Mouse (Mus musculus): Measurements from ENCODE around the gene Nfasc. TPM values are rescaled to one million over a fixed set of nuclear protein-coding genes. Genes with fewer than 3 reads are reported as not detected.

Gene Nfasc
- polyA plus RNA-seq, 1 experiment, result 0.67 TPM

DNA sequence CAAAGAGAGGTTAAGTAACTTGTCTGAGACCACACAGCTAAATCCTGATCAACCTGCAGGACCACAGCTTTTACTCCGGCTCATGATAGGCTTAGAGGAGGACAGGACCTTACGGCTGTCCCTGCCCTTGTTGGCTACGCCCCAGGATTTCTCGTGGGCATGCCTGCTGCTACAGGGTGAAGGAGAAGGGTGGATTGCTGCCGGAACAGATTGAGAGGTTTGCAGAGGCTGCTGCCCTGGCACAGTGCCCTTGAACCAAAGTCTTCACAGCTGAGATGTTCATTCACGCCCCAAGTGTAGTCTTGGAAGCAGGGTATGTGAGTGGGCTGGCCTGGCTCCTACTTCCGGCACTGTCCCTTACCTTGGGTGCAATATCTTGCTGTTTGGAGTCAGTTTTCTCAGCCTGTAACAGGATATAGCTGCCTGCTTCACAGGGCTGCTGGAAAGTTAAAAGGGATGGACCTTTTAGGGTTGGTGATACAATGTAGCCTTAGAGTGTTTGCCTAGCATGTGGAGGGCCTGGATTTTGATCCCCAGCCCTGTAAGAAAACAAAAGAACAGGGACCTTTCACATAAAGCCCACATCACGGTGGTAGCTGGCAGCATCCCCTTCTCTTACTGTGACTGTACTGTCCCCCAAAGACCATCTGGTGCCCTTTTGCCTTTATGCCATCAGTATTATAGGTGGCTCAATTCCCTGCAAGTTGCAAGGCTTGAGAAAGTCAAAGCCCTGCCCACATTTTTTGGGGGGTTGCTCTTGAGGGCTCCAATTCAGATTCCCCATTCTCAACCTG lies 180.5 kb downstream of the Nfasc start:
- Histone ChIP-seq H3K4me3 (ENCODE audit: insufficient read depth, low read length) (no peak overlapping the region), H3K27ac (ENCODE audit: insufficient read depth, low read length) (no peak overlapping the region), H3K4me1 (ENCODE audit: control insufficient read depth, insufficient read depth, low read length) (peaks cover 4% of the 10 kb centered on the region; the same call in 1 of the 2 replicates)
- TF ChIP-seq CTCF (IDR thresholded peaks at IDR 0.05; ENCODE audit: borderline replicate concordance, insufficient read depth, low read length) (no peak), POLR2A (IDR thresholded peaks at IDR 0.05; ENCODE audit: low read depth, low read length) (no peak)

- TF ChIP-seq POLR2A (IDR thresholded peaks at IDR 0.05; ENCODE audit: low read depth, low read length), result no peak
- TF ChIP-seq CTCF (IDR thresholded peaks at IDR 0.05; ENCODE audit: borderline replicate concordance, insufficient read depth, low read length), result no peak
- no peak overlapping the region for H3K4me3 ChIP-seq (ENCODE audit: insufficient read depth, low read length)
- H3K4me1 ChIP-seq (ENCODE audit: control insufficient read depth, insufficient read depth, low read length), result peaks cover 4% of the 10 kb centered on the region; the same call in 1 of the 2 replicates
- no peak overlapping the region for H3K27ac ChIP-seq (ENCODE audit: insufficient read depth, low read length)
These were observed 182.6 kb downstream of the Nfasc start for GRCm38 (mm10) chr1:132559045-132559444.

DNA sequence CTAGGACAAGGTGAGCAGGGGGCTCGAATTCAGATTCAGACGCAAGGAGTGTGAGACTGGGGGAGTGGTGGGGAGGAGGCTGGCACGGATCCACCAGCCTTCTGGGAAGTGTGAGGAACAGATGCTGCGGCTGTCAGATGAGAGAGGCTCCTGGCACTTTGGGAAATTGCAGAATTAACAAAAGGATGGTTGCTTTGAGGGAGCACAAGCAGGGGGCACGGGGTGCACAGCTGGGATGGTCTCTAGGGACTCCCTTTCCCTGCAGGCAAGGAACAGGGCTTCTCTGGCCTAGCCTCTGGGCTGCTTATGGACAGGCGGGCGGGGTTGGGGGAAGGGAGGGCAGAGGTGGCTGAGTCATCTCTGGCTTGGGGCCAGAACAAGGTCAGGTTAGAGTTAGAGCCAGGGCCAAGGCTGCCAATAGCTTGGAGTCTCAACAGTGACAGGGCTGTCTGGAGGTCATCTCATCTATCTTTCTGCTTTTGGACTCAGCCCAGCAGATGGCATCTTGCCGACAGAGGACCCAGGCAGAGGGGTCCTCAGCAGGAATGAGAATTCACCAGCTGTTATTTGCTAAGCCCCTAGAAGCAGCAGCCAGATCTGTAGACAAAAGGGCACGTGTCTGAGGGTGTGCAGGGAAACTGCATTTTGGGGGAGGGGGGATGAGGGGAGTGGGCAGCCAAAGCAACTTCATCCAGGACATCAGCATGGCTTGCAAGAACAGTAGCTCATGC lies 183.5 kb downstream of the Nfasc start:
- Histone ChIP-seq H3K4me3 (ENCODE audit: insufficient read depth, low read length) (no peak overlapping the region), H3K4me1 (ENCODE audit: control insufficient read depth, insufficient read depth, low read length) (peaks cover 4% of the 10 kb centered on the region; the same call in 1 of the 2 replicates), H3K27ac (ENCODE audit: insufficient read depth, low read length) (no peak overlapping the region)
- no peak for TF ChIP-seq CTCF (IDR thresholded peaks at IDR 0.05; ENCODE audit: borderline replicate concordance, insufficient read depth, low read length)
- no peak for TF ChIP-seq POLR2A (IDR thresholded peaks at IDR 0.05; ENCODE audit: low read depth, low read length)

- no peaks in the 10 kb centered on the region for H3K4me1 ChIP-seq (ENCODE audit: control insufficient read depth, insufficient read depth, low read length)
- H3K4me3 ChIP-seq (ENCODE audit: insufficient read depth, low read length), result no peak overlapping the region
- H3K27ac ChIP-seq (ENCODE audit: insufficient read depth, low read length), result no peak overlapping the region
- TF ChIP-seq CTCF (IDR thresholded peaks at IDR 0.05; ENCODE audit: borderline replicate concordance, insufficient read depth, low read length), result no peak
- TF ChIP-seq POLR2A (IDR thresholded peaks at IDR 0.05; ENCODE audit: low read depth, low read length), result no peak
These were observed 197.8 kb downstream of the Nfasc start for GRCm38 (mm10) chr1:132543789-132544188.

GRCm38 (mm10) chr1:132542762-132543306 lies 198.8 kb downstream of the Nfasc start, which contains the start of gene Cntn2:
Gene Cntn2, minus strand, starts transcription at chr1:132543256.
- no peak within 1 kb of the TSS for H3K4me3 ChIP-seq (ENCODE audit: insufficient read depth, low read length)
- TF ChIP-seq CTCF (IDR thresholded peaks at IDR 0.05; ENCODE audit: borderline replicate concordance, insufficient read depth, low read length), result no peak
- no peak for TF ChIP-seq POLR2A (IDR thresholded peaks at IDR 0.05; ENCODE audit: low read depth, low read length)
- H3K27ac ChIP-seq (ENCODE audit: insufficient read depth, low read length), result no peak within 1 kb of the TSS
- H3K4me1 ChIP-seq (ENCODE audit: control insufficient read depth, insufficient read depth, low read length), result no peaks in the 10 kb centered on the region

- Histone ChIP-seq H3K27ac (ENCODE audit: insufficient read depth, low read length) (no peak overlapping the region), H3K4me3 (ENCODE audit: insufficient read depth, low read length) (no peak overlapping the region), H3K4me1 (ENCODE audit: control insufficient read depth, insufficient read depth, low read length) (no peaks in the 10 kb centered on the region)
- TF ChIP-seq CTCF (IDR thresholded peaks at IDR 0.05; ENCODE audit: borderline replicate concordance, insufficient read depth, low read length), result no peak
- no peak for TF ChIP-seq POLR2A (IDR thresholded peaks at IDR 0.05; ENCODE audit: low read depth, low read length)
These were observed 199.6 kb downstream of the Nfasc start for GRCm38 (mm10) chr1:132541824-132542599.

GRCm38 (mm10) chr1:132541171-132541823 lies 200.3 kb downstream of the Nfasc start:
- Histone ChIP-seq H3K27ac (ENCODE audit: insufficient read depth, low read length) (no peak overlapping the region), H3K4me1 (ENCODE audit: control insufficient read depth, insufficient read depth, low read length) (no peaks in the 10 kb centered on the region), H3K4me3 (ENCODE audit: insufficient read depth, low read length) (no peak overlapping the region)
- TF ChIP-seq POLR2A (IDR thresholded peaks at IDR 0.05; ENCODE audit: low read depth, low read length) (no peak), CTCF (IDR thresholded peaks at IDR 0.05; ENCODE audit: borderline replicate concordance, insufficient read depth, low read length) (no peak)

GRCm38 (mm10) chr1:132540701-132541100 lies 200.9 kb downstream of the Nfasc start:
- Histone ChIP-seq H3K4me1 (ENCODE audit: control insufficient read depth, insufficient read depth, low read length) (no peaks in the 10 kb centered on the region), H3K27ac (ENCODE audit: insufficient read depth, low read length) (no peak overlapping the region), H3K4me3 (ENCODE audit: insufficient read depth, low read length) (no peak overlapping the region)
- TF ChIP-seq POLR2A (IDR thresholded peaks at IDR 0.05; ENCODE audit: low read depth, low read length), result no peak
- TF ChIP-seq CTCF (IDR thresholded peaks at IDR 0.05; ENCODE audit: borderline replicate concordance, insufficient read depth, low read length), result no peak

- no peak overlapping the region for H3K27ac ChIP-seq (ENCODE audit: insufficient read depth, low read length)
- no peak overlapping the region for H3K4me3 ChIP-seq (ENCODE audit: insufficient read depth, low read length)
- TF ChIP-seq CTCF (IDR thresholded peaks at IDR 0.05; ENCODE audit: borderline replicate concordance, insufficient read depth, low read length), result no peak
- no peak for TF ChIP-seq POLR2A (IDR thresholded peaks at IDR 0.05; ENCODE audit: low read depth, low read length)
- H3K4me1 ChIP-seq (ENCODE audit: control insufficient read depth, insufficient read depth, low read length), result no peaks in the 10 kb centered on the region
These were observed 203.9 kb downstream of the Nfasc start for GRCm38 (mm10) chr1:132537736-132538135.
